Mouse (Mus musculus) gonadal fat pad, adult 2 months (tissue): ENCODE measurements around the gene Rab12. TPM values are rescaled to one million over a fixed set of nuclear protein-coding genes. Genes with fewer than 3 reads are reported as not detected.
"Not testable (repeated sequence)": the region's sequence is repeated elsewhere in the genome, so short reads cannot be mapped to it uniquely, and the experiment has no call there.

Source experiments
- DNase-seq: peaks from one replicate; pipeline ENCODE4 v3.0.0-alpha.2; 2012; ENCODE audit warnings: low read depth
- polyA plus RNA-seq: library from polyadenylated mRNA; depleted of rRNA; stranded (reverse); fragments of >200 nt; gene quantifications from 2 replicates; pipeline ENCODE4 v1.2.3, GENCODE M21; 2012; rRNA removed

Gene Rab12
- 32.4 and 35.0 TPM in 2 replicates for polyA plus RNA-seq

GRCm38 (mm10) chr17:66519554-66520553 lies at the start of gene Rab12:
Gene Rab12 (minus strand): TSS chr17:66519729.
- no peak for DNase-seq

- DNase-seq = no peak
Observed at GRCm38 (mm10) chr17:66564213-66564612, 44.7 kb upstream of the Rab12 start.

GRCm38 (mm10) chr17:66563551-66563950 lies 44.0 kb upstream of the Rab12 start:
- no peak for DNase-seq

- DNase-seq = no peak
Observed at GRCm38 (mm10) chr17:66561380-66561779, 41.9 kb upstream of the Rab12 start.

DNA sequence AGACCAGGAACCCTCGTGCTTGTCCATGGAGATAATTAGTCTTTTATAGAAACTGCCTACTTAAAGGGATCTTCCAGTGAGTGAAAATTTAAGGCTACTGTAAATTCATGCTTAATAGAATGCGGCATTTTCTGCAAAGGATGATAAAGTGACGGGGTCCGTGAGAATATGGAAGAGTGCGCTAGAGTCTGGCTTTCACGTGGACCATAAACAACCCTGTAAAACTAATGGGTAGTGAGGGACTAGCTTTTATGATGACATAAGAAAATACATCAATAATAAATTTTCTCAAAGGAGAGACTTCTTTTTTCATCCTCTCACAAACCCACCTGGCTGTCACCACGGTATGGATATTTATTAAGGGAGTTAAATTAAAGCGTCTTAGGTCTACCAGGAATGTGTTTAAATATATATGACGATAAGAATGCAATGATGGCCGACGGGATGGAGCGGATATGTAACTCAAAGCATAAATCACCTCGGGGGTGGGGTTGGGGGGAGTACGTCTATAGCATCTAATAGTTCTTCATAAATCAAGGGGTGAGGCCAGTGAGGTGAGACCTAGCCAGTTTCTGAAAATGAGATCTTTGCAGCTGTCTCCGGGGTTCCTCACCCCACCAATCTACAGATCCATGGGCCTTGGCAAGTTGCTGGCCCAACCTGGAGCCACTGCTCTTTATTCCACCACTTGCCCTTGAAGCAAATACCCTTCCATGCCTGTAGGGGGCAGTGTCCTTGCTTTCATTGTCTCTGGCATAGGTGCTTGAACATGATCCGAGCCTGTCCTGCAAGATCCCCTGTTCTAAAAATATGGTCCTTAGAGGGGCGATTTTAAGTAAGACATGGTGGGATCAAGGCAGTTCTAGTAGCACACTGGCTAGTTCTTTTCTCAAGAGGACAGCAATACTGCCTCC lies 39.1 kb upstream of the Rab12 start:
- no peak for DNase-seq

DNA sequence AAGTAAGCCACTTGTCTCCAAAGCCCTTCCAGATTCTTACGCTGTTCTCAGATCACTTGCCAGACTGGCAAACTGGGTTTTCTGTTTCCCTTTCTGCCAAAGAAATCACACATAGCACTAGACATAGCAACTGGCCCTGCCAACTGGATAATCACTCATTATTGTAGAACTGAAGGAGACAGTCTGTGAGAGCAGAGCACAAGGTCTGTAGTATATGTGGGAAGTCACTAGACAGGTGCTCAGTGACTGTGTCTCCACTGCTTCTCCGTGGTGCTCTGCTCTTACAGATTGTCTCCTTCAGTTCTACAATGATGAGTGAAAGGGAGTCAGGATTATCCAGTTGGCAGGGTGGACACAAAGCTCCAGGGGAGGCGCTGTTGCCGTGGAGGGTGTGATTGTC lies 33.2 kb upstream of the Rab12 start:
- no peak for DNase-seq

DNA sequence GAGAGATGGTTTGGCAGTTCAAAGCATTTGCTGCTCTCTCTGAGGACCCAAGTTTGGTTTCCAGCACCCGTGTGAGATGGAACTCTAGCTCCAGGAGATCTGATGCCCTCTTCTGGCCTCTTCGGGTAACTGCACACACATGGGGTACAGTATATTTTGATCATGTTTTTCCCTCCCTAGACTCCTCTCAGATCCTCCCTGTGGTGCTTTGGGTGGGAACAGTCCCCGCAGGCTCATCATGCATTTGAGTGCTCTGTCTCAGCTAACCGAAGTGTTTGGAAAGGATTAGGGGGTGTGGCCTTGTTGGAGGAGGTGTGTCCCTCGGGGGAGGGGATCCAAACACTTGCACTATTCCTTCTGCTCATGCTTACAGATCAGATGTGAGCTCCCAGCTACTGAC lies 31.0 kb upstream of the Rab12 start:
- DNase-seq = no peak

DNA sequence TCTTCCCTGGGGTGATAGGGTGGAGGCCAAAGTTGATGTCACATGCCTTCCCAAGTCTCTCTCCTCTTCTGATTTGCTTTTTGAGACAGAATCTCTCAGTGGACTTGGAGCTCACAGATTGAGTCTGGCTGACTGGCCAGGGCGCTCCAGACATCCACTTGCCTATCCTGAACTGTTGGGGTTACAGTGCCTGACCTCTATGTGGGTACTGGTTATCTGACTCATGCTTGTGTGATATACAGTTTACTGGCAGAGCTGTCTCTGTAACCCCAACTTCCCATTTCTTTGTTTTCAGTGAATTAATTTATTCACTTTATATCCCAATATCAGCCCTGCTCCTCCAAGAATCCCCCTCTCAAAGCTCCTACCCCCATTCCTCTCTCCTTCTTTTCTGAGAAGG lies 12.8 kb upstream of the Rab12 start:
- DNase-seq = no peak

GRCm38 (mm10) chr17:66523396-66523795 lies 3.9 kb upstream of the Rab12 start:
- no peak for DNase-seq

DNA sequence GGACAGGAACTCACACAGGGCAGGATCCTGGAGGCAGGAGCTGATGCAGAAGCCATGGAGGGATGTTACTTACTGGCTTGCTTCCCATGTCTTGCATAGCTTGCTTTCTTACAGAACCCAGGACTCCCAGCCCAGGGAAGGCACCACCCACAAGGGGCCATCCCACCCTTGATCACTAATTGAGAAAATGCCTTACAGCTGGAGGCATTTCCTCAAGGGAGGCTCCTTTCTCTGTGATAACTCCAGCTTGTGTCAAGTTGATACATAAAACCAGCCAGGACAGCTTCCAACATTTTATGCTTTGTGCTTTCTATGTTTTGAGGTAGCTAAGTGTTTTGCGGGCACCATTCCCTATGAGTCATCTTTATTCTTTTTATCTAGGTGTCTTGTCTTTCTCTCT lies 3.1 kb upstream of the Rab12 start:
- not testable (repeated sequence) for DNase-seq

DNA sequence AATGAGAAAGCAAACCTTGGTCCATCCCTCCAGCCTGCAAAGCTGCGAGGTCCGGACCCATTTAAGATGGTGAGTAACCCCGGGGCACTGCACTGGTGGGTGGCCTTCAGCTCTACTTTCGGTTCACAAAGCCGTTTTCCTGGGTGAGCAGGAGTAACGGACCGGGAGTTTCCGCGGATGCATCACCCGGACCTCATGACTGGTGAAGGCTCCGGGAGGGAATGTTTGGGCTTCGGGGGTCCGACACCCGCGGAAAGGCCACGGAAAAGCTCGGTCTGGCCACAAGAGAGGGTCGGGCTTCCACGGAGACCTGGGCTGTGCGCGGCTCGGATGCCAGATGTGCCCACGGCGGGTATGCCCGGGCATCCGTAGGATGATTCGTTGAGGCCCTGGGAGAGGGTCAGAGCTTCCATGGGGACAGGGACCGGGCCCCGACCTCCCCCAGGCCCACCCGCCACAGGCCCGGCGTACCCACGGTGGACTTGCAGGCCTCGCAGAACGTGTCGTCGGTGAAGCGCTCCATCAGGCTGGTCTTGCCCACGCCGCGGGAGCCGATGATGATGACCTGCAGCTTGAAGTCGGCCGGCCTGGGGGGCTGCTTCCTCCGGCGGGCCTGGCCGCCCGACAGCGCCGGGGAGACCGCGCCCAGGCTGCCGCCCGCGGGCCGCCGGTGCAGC lies 514 bp downstream of the Rab12 start:
- DNase-seq = no peak

DNA sequence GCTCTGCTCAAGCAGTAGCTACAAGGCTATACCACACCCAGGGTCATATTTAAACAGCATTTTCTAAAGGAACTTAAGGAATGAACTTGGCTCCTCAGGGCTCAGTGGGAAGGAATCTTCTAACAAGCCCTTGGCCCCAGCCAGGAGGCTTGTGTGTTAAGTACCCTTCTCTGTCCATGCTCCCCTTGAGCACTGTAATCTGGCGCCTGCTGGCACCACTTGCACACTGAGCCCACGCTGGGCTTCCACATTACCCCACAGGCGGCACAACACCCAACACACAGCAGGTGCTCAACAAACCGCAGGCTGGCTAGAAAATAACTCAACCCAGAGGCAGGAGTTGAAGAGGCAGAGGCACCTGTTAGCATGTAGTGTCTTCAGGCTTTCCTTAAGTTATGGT lies 2.6 kb downstream of the Rab12 start:
- DNase-seq = no peak

DNA sequence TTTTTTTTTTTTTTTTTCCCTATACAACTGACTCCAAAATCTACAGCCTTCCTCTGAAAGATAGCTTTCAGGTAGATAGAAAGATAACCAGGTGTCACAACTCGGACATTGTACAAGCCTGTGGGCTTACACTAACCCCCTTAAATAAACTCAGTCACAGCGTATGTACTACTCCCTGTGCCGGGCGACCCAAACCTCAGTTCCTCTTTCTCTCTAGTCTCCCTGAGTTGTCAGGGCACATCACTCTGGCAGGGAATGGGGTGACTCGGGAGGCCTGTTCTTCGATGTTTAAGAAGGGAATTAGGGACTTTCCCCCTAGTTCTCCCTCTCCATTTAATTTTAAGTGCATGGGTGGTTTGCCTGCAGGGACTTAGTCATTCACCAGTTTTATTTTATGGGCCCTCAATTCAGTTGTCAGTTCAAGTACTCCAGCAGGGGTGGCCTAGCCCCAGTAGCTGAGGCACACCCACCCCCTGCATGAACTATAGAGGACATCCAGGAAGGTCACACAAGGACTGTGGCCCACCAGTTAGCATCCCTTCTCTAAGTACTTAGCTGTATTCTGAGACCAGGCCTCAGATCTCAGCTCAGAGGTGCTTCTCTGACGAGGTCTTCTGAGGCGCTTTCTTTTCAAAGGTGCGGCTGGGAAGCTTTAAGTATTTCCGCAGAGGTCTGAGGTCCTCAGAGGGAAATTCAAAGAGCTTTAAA lies 5.1 kb downstream of the Rab12 start:
- no peak for DNase-seq

- DNase-seq = no peak
Observed at GRCm38 (mm10) chr17:66512202-66512956, 7.2 kb downstream of the Rab12 start.

DNA sequence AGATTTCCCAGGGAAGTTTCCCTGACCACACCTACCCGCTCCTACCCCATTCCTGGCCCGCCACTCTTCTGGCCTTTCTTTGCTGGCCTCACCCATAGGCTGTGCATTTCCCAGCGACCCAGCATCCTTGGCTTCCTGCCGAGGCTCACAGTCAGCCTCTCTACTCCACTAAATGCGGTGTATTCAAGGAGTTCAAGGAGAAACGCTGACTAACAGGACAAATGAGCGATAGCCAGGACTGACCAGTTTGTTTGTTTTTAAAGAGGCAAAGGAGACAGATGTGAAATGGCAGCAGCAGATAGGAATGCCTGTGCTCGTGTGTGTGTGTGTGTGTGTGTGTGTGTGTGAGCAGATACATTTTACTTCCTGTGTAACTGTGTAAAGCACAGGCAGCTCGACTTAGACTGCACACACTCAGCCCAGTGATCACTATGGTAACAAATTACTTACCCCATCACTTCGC lies 9.3 kb downstream of the Rab12 start:
- DNase-seq = no peak

- DNase-seq = peak; percentile 41
Observed at GRCm38 (mm10) chr17:66507049-66507954, 12.2 kb downstream of the Rab12 start.

DNA sequence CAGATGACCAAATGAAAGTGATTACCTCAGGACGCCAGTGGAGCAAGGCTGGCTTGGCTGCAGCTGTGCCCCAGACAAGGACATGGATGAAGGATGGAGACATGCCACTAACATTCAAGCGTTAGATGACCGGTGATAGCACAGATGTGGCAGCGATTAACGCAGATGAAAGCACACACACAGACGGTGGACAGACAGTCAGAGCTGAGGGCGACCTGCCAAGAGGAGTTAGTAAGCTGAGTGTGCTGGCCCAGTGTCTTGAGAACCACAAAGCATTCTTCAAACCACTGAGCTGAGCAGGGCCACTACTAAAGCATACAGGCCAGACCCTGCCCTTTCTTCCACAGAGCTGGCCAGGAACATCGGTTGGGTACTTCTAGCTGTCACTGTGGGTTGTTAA lies 14.6 kb downstream of the Rab12 start:
- no peak for DNase-seq

- DNase-seq = no peak
Observed at GRCm38 (mm10) chr17:66504248-66504647, 15.3 kb downstream of the Rab12 start.

- DNase-seq = no peak
Observed at GRCm38 (mm10) chr17:66503466-66503865, 16.1 kb downstream of the Rab12 start.
